Mouse (Mus musculus): ENCODE results near the gene Kcnma1. TPM values are rescaled to one million over a fixed set of nuclear protein-coding genes. Genes with fewer than 3 reads are reported as not detected.

Gene Kcnma1
- polyA plus RNA-seq, 1 experiment = 4.9 TPM

DNA sequence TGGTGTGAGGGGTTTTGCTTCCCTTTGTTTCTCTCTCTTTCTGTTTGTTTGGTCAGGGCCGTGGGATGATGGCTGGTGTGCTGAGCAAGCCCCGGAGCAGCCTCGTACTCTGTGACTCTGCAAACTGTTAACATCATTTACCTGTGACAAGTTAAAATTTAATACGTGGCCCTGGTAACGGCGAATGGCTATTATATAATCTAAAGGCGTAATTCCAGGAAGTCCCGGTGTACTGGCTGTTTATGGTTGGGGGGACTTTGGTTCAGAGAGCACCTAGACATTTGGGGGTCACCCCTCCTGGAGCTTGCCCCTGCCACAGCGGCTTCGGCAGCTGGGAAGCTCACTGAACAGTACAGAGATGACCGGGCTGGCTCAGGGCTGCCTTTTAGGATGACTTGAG is 24.6 kb downstream of the Kcnma1 start:
- no peaks in the 10 kb centered on the region for H3K27me3 ChIP-seq (ENCODE audit: control insufficient read depth, insufficient read depth, low read length)
- no peaks in the 10 kb centered on the region for H3K36me3 ChIP-seq (ENCODE audit: control insufficient read depth, insufficient read depth, low read length)
- H3K4me3 ChIP-seq (ENCODE audit: control insufficient read depth, insufficient read depth, low read length) = no peak overlapping the region
- no peaks in the 10 kb centered on the region for H3K4me1 ChIP-seq (replicated peaks; ENCODE audit: control insufficient read depth, insufficient read depth, low read length)
- TF ChIP-seq CTCF (IDR thresholded peaks at IDR 0.05; ENCODE audit: borderline replicate concordance, control insufficient read depth, extremely low read depth, insufficient read depth, low read length, poor library complexity) = no peak
- no peak for TF ChIP-seq POLR2A (IDR thresholded peaks at IDR 0.05; ENCODE audit: control insufficient read depth, extremely low read depth, insufficient read depth, low read length, poor library complexity)
- no peak overlapping the region for H3K27ac ChIP-seq (ENCODE audit: control insufficient read depth, insufficient read depth, low read length)
- DNase-seq = no peak
- 89% methylated on average over 11 of the region's 11 CpGs for WGBS

DNA sequence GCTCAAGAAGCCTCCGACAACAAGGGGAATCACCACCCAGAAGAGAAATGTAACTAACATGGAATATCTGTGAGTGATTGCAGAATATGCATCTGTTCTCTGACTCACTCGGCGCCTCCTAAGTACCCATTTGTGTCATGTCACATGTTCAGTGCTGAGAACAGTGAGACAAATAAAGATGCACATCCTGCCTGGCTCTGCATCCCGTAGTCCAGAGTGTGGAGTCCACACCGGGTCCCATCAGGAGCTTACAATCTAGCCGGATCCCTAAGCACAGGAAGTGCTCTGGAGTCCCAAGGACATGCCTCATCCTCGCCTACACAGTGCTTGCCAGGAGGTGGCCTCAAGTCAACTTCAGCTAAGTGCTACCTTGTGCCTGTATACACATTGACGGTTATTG is 32.1 kb downstream of the Kcnma1 start:
- no peaks in the 10 kb centered on the region for H3K4me1 ChIP-seq (replicated peaks; ENCODE audit: control insufficient read depth, insufficient read depth, low read length)
- H3K4me3 ChIP-seq (ENCODE audit: control insufficient read depth, insufficient read depth, low read length) = no peak overlapping the region
- H3K27me3 ChIP-seq (ENCODE audit: control insufficient read depth, insufficient read depth, low read length) = no peaks in the 10 kb centered on the region
- no peaks in the 10 kb centered on the region for H3K36me3 ChIP-seq (ENCODE audit: control insufficient read depth, insufficient read depth, low read length)
- no peak for DNase-seq
- no peak for TF ChIP-seq POLR2A (IDR thresholded peaks at IDR 0.05; ENCODE audit: control insufficient read depth, extremely low read depth, insufficient read depth, low read length, poor library complexity)
- TF ChIP-seq CTCF (IDR thresholded peaks at IDR 0.05; ENCODE audit: borderline replicate concordance, control insufficient read depth, extremely low read depth, insufficient read depth, low read length, poor library complexity) = no peak
- H3K27ac ChIP-seq (ENCODE audit: control insufficient read depth, insufficient read depth, low read length) = no peak overlapping the region
- WGBS = 86% methylated on average over 8 of the region's 8 CpGs

DNA sequence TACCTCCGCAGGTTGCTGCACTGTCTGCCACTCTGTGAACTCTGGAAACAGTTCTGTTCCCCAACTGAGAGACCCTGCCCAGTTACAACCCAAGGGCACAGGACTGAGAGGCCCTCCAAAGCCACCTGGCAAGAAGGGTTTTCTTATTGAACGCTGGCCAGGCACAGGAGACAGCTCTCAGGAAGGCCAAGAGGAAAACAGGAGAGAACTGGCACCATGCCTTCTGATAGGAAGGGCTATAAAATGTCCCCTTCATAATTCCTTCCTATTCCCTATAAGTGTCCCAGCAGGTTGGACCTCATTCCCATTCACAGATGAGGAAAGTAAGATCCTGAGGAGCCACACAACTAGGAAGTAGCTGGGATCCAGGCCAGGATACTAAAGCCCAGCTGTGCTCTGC is 39.6 kb downstream of the Kcnma1 start:
- WGBS = 80% methylated on average over 2 of the region's 2 CpGs

DNA sequence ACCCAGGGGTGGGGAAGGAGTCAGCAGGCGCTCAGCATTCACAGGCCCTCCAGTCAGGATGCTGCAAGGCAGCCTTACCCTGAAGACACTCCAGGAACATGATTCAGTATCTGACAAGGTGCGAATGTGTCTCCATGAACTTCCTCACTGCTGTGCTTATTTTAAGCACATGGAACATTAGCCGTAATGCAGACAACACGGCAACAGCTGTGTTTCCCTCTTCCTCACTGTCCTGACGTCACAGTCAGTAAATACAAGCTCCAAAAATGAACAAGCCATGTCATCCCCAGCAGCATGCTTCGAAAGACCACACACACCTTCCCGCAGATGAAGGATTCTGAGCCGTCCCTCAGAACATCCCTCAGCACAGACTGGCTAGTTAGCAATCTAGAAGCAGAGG is 47.8 kb downstream of the Kcnma1 start:
- Histone ChIP-seq H3K36me3 (ENCODE audit: control insufficient read depth, insufficient read depth, low read length) (no peaks in the 10 kb centered on the region), H3K4me3 (ENCODE audit: control insufficient read depth, insufficient read depth, low read length) (no peak overlapping the region), H3K27me3 (ENCODE audit: control insufficient read depth, insufficient read depth, low read length) (no peaks in the 10 kb centered on the region), H3K27ac (ENCODE audit: control insufficient read depth, insufficient read depth, low read length) (no peak overlapping the region), H3K4me1 (replicated peaks; ENCODE audit: control insufficient read depth, insufficient read depth, low read length) (no peaks in the 10 kb centered on the region)
- no peak for DNase-seq
- no peak for TF ChIP-seq CTCF (IDR thresholded peaks at IDR 0.05; ENCODE audit: borderline replicate concordance, control insufficient read depth, extremely low read depth, insufficient read depth, low read length, poor library complexity)
- no peak for TF ChIP-seq POLR2A (IDR thresholded peaks at IDR 0.05; ENCODE audit: control insufficient read depth, extremely low read depth, insufficient read depth, low read length, poor library complexity)
- 84% methylated on average over 8 of the region's 8 CpGs for WGBS

More for the DNA sequence above, 39.6 kb downstream of the Kcnma1 start:
- H3K27ac ChIP-seq (ENCODE audit: control insufficient read depth, insufficient read depth, low read length) = no peak overlapping the region
- H3K36me3 ChIP-seq (ENCODE audit: control insufficient read depth, insufficient read depth, low read length) = no peaks in the 10 kb centered on the region
- TF ChIP-seq CTCF (IDR thresholded peaks at IDR 0.05; ENCODE audit: borderline replicate concordance, control insufficient read depth, extremely low read depth, insufficient read depth, low read length, poor library complexity) = no peak
- no peak for TF ChIP-seq POLR2A (IDR thresholded peaks at IDR 0.05; ENCODE audit: control insufficient read depth, extremely low read depth, insufficient read depth, low read length, poor library complexity)
- no peaks in the 10 kb centered on the region for H3K27me3 ChIP-seq (ENCODE audit: control insufficient read depth, insufficient read depth, low read length)
- H3K4me3 ChIP-seq (ENCODE audit: control insufficient read depth, insufficient read depth, low read length) = no peak overlapping the region
- no peak for DNase-seq
- H3K4me1 ChIP-seq (replicated peaks; ENCODE audit: control insufficient read depth, insufficient read depth, low read length) = no peaks in the 10 kb centered on the region

DNA sequence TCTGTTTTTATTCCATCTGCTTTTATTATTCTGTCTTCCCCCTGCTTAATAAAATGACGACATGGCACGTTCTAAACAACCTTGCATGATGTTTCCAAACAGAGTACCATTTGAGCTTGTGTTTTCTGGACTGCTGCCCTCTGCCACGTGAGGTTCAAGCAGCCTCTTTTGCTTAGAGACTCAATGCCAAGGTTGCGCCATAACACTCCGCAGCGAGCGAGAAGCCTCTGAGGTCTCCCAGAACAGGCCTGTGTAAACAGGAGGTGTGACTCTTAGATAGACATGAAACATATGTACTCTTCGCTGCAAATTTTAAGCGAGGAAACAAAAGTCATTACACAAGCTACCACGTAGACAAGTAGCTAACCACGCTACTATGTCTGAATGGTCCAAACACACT is 55.2 kb downstream of the Kcnma1 start:
- WGBS = 90% methylated on average over 11 of the region's 11 CpGs
- Histone ChIP-seq H3K36me3 (ENCODE audit: control insufficient read depth, insufficient read depth, low read length) (no peaks in the 10 kb centered on the region), H3K4me3 (ENCODE audit: control insufficient read depth, insufficient read depth, low read length) (no peak overlapping the region), H3K27me3 (ENCODE audit: control insufficient read depth, insufficient read depth, low read length) (no peaks in the 10 kb centered on the region), H3K4me1 (replicated peaks; ENCODE audit: control insufficient read depth, insufficient read depth, low read length) (no peaks in the 10 kb centered on the region), H3K27ac (ENCODE audit: control insufficient read depth, insufficient read depth, low read length) (no peak overlapping the region)
- no peak for TF ChIP-seq POLR2A (IDR thresholded peaks at IDR 0.05; ENCODE audit: control insufficient read depth, extremely low read depth, insufficient read depth, low read length, poor library complexity)
- TF ChIP-seq CTCF (IDR thresholded peaks at IDR 0.05; ENCODE audit: borderline replicate concordance, control insufficient read depth, extremely low read depth, insufficient read depth, low read length, poor library complexity) = no peak
- no peak for DNase-seq

DNA sequence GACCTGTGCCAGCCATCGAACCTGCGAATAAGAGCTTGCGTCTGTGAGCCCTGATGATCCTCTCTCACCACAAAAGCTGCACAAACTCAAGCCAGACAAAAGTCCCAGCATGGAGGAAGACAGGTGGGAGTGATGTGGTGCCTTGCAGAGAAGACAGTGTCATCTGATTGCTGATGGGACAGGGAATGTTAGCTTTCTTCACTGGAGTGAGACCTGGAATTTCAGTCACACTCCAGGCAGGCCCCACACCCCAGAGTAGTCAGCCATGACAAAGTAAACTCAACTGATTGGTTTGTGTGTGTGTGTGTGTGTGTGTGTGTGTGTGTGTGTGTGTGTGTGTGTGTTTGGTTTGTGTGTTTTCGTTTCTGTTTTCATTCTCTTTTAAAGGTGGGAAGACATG is 57.0 kb downstream of the Kcnma1 start:
- no peak for DNase-seq
- Histone ChIP-seq H3K36me3 (ENCODE audit: control insufficient read depth, insufficient read depth, low read length) (no peaks in the 10 kb centered on the region), H3K4me1 (replicated peaks; ENCODE audit: control insufficient read depth, insufficient read depth, low read length) (no peaks in the 10 kb centered on the region), H3K27ac (ENCODE audit: control insufficient read depth, insufficient read depth, low read length) (no peak overlapping the region), H3K4me3 (ENCODE audit: control insufficient read depth, insufficient read depth, low read length) (no peak overlapping the region), H3K27me3 (ENCODE audit: control insufficient read depth, insufficient read depth, low read length) (no peaks in the 10 kb centered on the region)
- no peak for TF ChIP-seq CTCF (IDR thresholded peaks at IDR 0.05; ENCODE audit: borderline replicate concordance, control insufficient read depth, extremely low read depth, insufficient read depth, low read length, poor library complexity)
- TF ChIP-seq POLR2A (IDR thresholded peaks at IDR 0.05; ENCODE audit: control insufficient read depth, extremely low read depth, insufficient read depth, low read length, poor library complexity) = no peak
- WGBS = 87% methylated on average over 4 of the region's 4 CpGs

DNA sequence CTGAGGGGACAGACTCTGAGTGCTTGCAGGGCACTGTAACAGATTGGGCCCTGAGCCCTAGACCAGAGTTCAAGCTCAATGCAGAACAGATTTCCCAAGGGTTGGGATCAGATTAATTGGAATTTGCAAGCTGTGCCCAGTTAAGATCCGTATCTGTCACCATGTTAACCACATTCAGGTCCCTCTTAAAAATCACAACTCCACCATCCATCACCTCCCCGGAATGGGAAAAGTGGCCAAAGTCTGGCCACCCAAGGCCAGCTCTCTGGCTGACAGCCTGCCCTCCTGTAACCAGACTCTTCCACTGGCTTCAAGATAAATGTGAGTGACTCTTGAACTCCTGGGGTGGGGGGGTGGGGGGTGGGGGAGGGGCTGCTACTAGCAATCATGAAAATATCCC is 70.4 kb downstream of the Kcnma1 start:
- 81% methylated on average over 2 of the region's 2 CpGs for WGBS
- TF ChIP-seq POLR2A (IDR thresholded peaks at IDR 0.05; ENCODE audit: control insufficient read depth, extremely low read depth, insufficient read depth, low read length, poor library complexity) (no peak), CTCF (IDR thresholded peaks at IDR 0.05; ENCODE audit: borderline replicate concordance, control insufficient read depth, extremely low read depth, insufficient read depth, low read length, poor library complexity) (no peak)
- H3K27ac ChIP-seq (ENCODE audit: control insufficient read depth, insufficient read depth, low read length) = no peak overlapping the region
- DNase-seq = no peak
- H3K4me3 ChIP-seq (ENCODE audit: control insufficient read depth, insufficient read depth, low read length) = no peak overlapping the region
- H3K36me3 ChIP-seq (ENCODE audit: control insufficient read depth, insufficient read depth, low read length) = no peaks in the 10 kb centered on the region
- H3K4me1 ChIP-seq (replicated peaks; ENCODE audit: control insufficient read depth, insufficient read depth, low read length) = no peaks in the 10 kb centered on the region
- no peaks in the 10 kb centered on the region for H3K27me3 ChIP-seq (ENCODE audit: control insufficient read depth, insufficient read depth, low read length)
